Mouse (Mus musculus) kidney, postnatal 0 days (tissue): ENCODE data around the gene Rasgef1b. TPM values are rescaled to one million over a fixed set of nuclear protein-coding genes. Genes with fewer than 3 reads are reported as not detected.
A peak's percentile ranks its signal among the peaks of the same experiment; 100 is the strongest.

Source experiments
- ATAC-seq: fragments of 200-750 bp; cut with Nextera tagmentation; replicated peaks from 2 replicates; pipeline ENCODE4 v1.8.0; 2017; ENCODE audit warnings: low read depth, moderate number of reproducible peaks, moderate TSS enrichment, moderate library complexity; ENCODE audit not compliant: low FRiP score
- DNase-seq: peaks from one replicate; pipeline ENCODE4 v3.0.0-alpha.2; 2016; ENCODE audit warnings: low spot score
- H3K27ac ChIP-seq: fragments of 300-500 bp; sonication (generic); 2 replicates; pipeline ENCODE4 v1.5.1; 2014; ENCODE audit warnings: mild to moderate bottlenecking
- H3K27me3 ChIP-seq: fragments of 300-500 bp; sonication (generic); 2 replicates; pipeline ENCODE4 v1.6.1; 2014; ENCODE audit warnings: low read length, mixed read lengths; ENCODE audit not compliant: insufficient read depth
- H3K36me3 ChIP-seq: fragments of 300-500 bp; sonication (generic); 2 replicates; pipeline ENCODE4 v1.6.1; 2014; ENCODE audit warnings: low read length, mixed read lengths; ENCODE audit not compliant: insufficient read depth
- H3K4me1 ChIP-seq: fragments of 300-500 bp; sonication (generic); replicated peaks from 2 replicates; pipeline ENCODE4 v1.6.1; 2014; ENCODE audit warnings: antibody characterized with exemption, low read length, mixed read lengths; ENCODE audit not compliant: insufficient read depth
- H3K4me2 ChIP-seq: fragments of 300-500 bp; sonication (generic); 2 replicates; pipeline ENCODE4 v1.6.1; 2014; ENCODE audit warnings: mild to moderate bottlenecking, low read length, moderate library complexity, mixed read lengths
- H3K4me3 ChIP-seq: fragments of 300-500 bp; sonication (generic); replicated peaks from 2 replicates; pipeline ENCODE4 v1.5.1; 2014; ENCODE audit warnings: low read depth, low read length
- H3K9ac ChIP-seq: fragments of 300-500 bp; sonication (generic); 2 replicates; pipeline ENCODE4 v1.6.1; 2014; ENCODE audit warnings: low read depth, low read length
- H3K9me3 ChIP-seq: fragments of 300-500 bp; sonication (generic); replicated peaks from 2 replicates; pipeline ENCODE4 v1.6.1; 2016; ENCODE audit warnings: low read length, inconsistent platforms, mixed read lengths
- CTCF ChIP-seq: IDR thresholded peaks from 2 replicates; pipeline ENCODE4 v1.5.1; 2016; ENCODE audit warnings: antibody characterized with exemption, low read depth, mild to moderate bottlenecking, moderate library complexity
- WGBS: fragments of 180-500 bp; shearing (Covaris S2); extraction: QIAGEN DNeasy Blood & Tissue Kit; methylation state at CpG from one replicate; pipeline ENCODE4 v1.1.7; 2014; 5-methylcytosine and 5-hydroxymethylcytosine counted together
- polyA plus RNA-seq: library from polyadenylated mRNA; unstranded; fragments of >200 nt; fragmentation: Nextera tagmentation; extraction: Ambion mirVana; gene quantifications from 2 replicates; pipeline ENCODE4 v1.2.1, GENCODE M21; 2015

The Rasgef1b gene
- polyA plus RNA-seq, 1 experiment from 2014 or later, result 7.3 TPM

GRCm38 (mm10) chr5:99541999-99542765, 186.7 kb downstream of the Rasgef1b start:
- no peaks in the 10 kb centered on the region for H3K36me3 ChIP-seq
- H3K9ac ChIP-seq, result no peak overlapping the region
- H3K4me3 ChIP-seq, result no peak overlapping the region
- H3K9me3 ChIP-seq, result no peaks in the 10 kb centered on the region
- no peak for TF ChIP-seq CTCF
- DNase-seq (no peak), ATAC-seq (no peak)
- 0 out of 2 replicates have a peak, but pooled peaks cover 3% of the 10 kb centered on the region for H3K4me1 ChIP-seq
- no peak overlapping the region for H3K4me2 ChIP-seq
- WGBS, result 72% methylated on average over 2 of the region's 2 CpGs
- H3K27me3 ChIP-seq, result no peaks in the 10 kb centered on the region
- H3K27ac ChIP-seq, result no peak overlapping the region

- TF ChIP-seq CTCF, result no peak
- no peak overlapping the region for H3K9ac ChIP-seq
- H3K27me3 ChIP-seq, result no peaks in the 10 kb centered on the region
- no peaks in the 10 kb centered on the region for H3K9me3 ChIP-seq
- H3K4me3 ChIP-seq, result no peak overlapping the region
- no peak for DNase-seq
- no peaks in the 10 kb centered on the region for H3K36me3 ChIP-seq
- H3K4me1 ChIP-seq, result 0 out of 2 replicates have a peak, but pooled peaks cover 3% of the 10 kb centered on the region
- H3K4me2 ChIP-seq, result no peak overlapping the region
- H3K27ac ChIP-seq, result no peak overlapping the region
- ATAC-seq, result no peak
- 34% methylated on average over 11 of the region's 11 CpGs for WGBS
Measured at GRCm38 (mm10) chr5:99541321-99541895, 187.5 kb downstream of the Rasgef1b start.

- no peak overlapping the region for H3K4me3 ChIP-seq
- no peaks in the 10 kb centered on the region for H3K9me3 ChIP-seq
- no peak overlapping the region for H3K9ac ChIP-seq
- H3K4me2 ChIP-seq, result no peak overlapping the region
- no peak overlapping the region for H3K27ac ChIP-seq
- TF ChIP-seq CTCF, result no peak
- H3K4me1 ChIP-seq, result no peaks in the 10 kb centered on the region
- 70% methylated on average over 7 of the region's 7 CpGs for WGBS
- DNase-seq (no peak), ATAC-seq (no peak)
- H3K36me3 ChIP-seq, result no peaks in the 10 kb centered on the region
- H3K27me3 ChIP-seq, result no peaks in the 10 kb centered on the region
Measured at GRCm38 (mm10) chr5:99533416-99533815, 195.4 kb downstream of the Rasgef1b start.

- Histone ChIP-seq H3K4me1 (0 out of 2 replicates have a peak, but pooled peaks cover 5% of the 10 kb centered on the region), H3K27me3 (no peaks in the 10 kb centered on the region), H3K27ac (peak overlapping the region; percentile 75), H3K4me2 (no peak overlapping the region), H3K4me3 (no peak overlapping the region), H3K36me3 (no peaks in the 10 kb centered on the region), H3K9me3 (no peaks in the 10 kb centered on the region), H3K9ac (no peak overlapping the region)
- 54% methylated on average over 7 of the region's 7 CpGs for WGBS
- no peak for TF ChIP-seq CTCF
- DNase-seq (peak; percentile 28), ATAC-seq (peak; percentile 59; the same call in 1 of the 2 replicates)
Measured at GRCm38 (mm10) chr5:99526797-99527201, 202.1 kb downstream of the Rasgef1b start.

- no peak for ATAC-seq
- WGBS, result 60% methylated on average over 4 of the region's 4 CpGs
Measured at GRCm38 (mm10) chr5:99525649-99526048, 203.2 kb downstream of the Rasgef1b start.

DNA sequence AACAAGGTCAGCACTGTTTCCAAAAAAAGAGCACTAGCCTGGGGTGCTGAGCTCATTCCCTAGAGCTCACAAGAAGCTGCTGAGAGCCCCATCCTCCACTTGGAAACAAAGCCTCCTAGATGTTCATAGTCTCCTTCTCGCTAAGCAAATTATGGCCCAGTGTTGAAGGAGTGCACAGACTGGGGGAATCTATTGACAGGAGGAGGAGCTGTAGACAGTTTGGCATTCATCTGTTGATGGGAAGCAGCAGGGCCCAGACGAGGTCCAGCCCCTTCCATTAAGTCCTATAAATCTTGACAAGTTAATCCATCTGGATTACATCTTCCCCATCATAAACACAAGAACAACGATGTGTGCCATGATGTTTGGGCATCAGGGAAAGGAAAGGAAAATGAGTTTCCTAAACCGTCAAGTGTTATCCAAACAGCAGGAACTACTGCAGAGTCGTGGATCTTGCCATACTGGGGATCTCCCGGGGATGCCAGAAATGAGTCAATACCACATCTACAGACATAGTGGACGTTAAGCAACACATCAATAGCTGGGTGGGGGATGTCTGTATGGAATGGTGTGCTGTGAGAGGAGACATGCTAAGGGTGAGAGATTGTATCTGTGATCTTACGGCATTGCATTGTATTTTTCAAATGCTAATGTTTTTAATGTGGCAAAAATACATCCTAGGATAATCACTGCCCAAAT, 206.1 kb downstream of the Rasgef1b start:
- WGBS, result 55% methylated on average over 8 of the region's 8 CpGs
- DNase-seq (peak; percentile 40), ATAC-seq (no peak)
- Histone ChIP-seq H3K4me2 (no peak overlapping the region), H3K9ac (no peak overlapping the region), H3K27me3 (no peaks in the 10 kb centered on the region), H3K36me3 (no peaks in the 10 kb centered on the region), H3K4me1 (0 out of 2 replicates have a peak, but pooled peaks cover 5% of the 10 kb centered on the region), H3K27ac (no peak overlapping the region), H3K9me3 (no peaks in the 10 kb centered on the region), H3K4me3 (no peak overlapping the region)
- TF ChIP-seq CTCF, result no peak

More at GRCm38 (mm10) chr5:99525649-99526048, 203.2 kb downstream of the Rasgef1b start:
- Histone ChIP-seq H3K9ac (no peak overlapping the region), H3K27me3 (no peaks in the 10 kb centered on the region), H3K4me2 (no peak overlapping the region), H3K4me3 (no peak overlapping the region), H3K36me3 (no peaks in the 10 kb centered on the region), H3K9me3 (no peaks in the 10 kb centered on the region), H3K27ac (no peak overlapping the region), H3K4me1 (0 out of 2 replicates have a peak, but pooled peaks cover 5% of the 10 kb centered on the region)
- TF ChIP-seq CTCF, result no peak
- no peak for DNase-seq
